Mouse (Mus musculus) bone marrow, adult 2 months (tissue): ENCODE data around the gene Ncapg2. TPM values are rescaled to one million over a fixed set of nuclear protein-coding genes. Genes with fewer than 3 reads are reported as not detected.

ENCODE experiments used
- H3K27ac ChIP-seq: fragments of 200-500 bp; 2 replicates; pipeline ENCODE4 v1.5.1; 2012; ENCODE audit warnings: low read depth, mild to moderate bottlenecking, control low read depth, inconsistent platforms, low read length; ENCODE audit not compliant: control insufficient read depth, poor library complexity, insufficient read depth
- H3K4me1 ChIP-seq: fragments of 200-500 bp; 2 replicates; pipeline ENCODE4 v1.6.1; 2011; ENCODE audit warnings: low read length; ENCODE audit not compliant: control insufficient read depth, insufficient read depth
- H3K4me3 ChIP-seq: fragments of 200-500 bp; replicated peaks from 2 replicates; pipeline ENCODE3; 2011; ENCODE audit warnings: mild to moderate bottlenecking, low read depth, low read length, control low read depth; ENCODE audit not compliant: control insufficient read depth
- CTCF ChIP-seq: fragments of 200-500 bp; IDR thresholded peaks from 2 replicates; pipeline ENCODE4 v1.5.1; 2011; ENCODE audit warnings: low read length, control low read depth; ENCODE audit not compliant: control insufficient read depth, insufficient read depth
- POLR2A ChIP-seq: fragments of 200-500 bp; IDR thresholded peaks from 2 replicates; pipeline ENCODE4 v1.6.1; 2011; ENCODE audit warnings: low read depth, mild to moderate bottlenecking, control low read depth, low read length, borderline replicate concordance; ENCODE audit not compliant: control insufficient read depth
- WGBS: fragments of 180-500 bp; shearing (Covaris S2); methylation state at CpG from one replicate; pipeline ENCODE4 v1.1.7; 2018; 5-methylcytosine and 5-hydroxymethylcytosine counted together
- polyA plus RNA-seq: library from polyadenylated mRNA; stranded (reverse); fragments of >200 nt; gene quantifications from 2 replicates; pipeline ENCODE4 v1.2.4, GENCODE M21; 2011; ENCODE audit warnings: low replicate concordance; ENCODE audit not compliant: missing spikeins, insufficient read depth, insufficient read length

The Ncapg2 gene
- 46.8 and 57.5 TPM in 2 replicates for polyA plus RNA-seq

GRCm38 (mm10) chr12:116405045-116405835 lies at the start of gene Ncapg2:
Gene Ncapg2 (plus strand): TSS chr12:116405402.
- Histone ChIP-seq H3K4me3 (peak within 1 kb of the TSS; percentile 92), H3K27ac (peak within 1 kb of the TSS; percentile 68), H3K4me1 (no peaks in the 10 kb centered on the region; the same call in 1 of the 2 replicates)
- under 1% methylated on average over 72 of the region's 72 CpGs for WGBS
- TF ChIP-seq CTCF = no peak
- TF ChIP-seq POLR2A = peak; percentile 59; the same call in 1 of the 2 replicates

- Histone ChIP-seq H3K4me1 (no peaks in the 10 kb centered on the region), H3K27ac (no peak overlapping the region), H3K4me3 (no peak overlapping the region)
- no peak for TF ChIP-seq CTCF
- no peak for TF ChIP-seq POLR2A
These were observed 43.1 kb upstream of the Ncapg2 start for GRCm38 (mm10) chr12:116362091-116362490.

DNA sequence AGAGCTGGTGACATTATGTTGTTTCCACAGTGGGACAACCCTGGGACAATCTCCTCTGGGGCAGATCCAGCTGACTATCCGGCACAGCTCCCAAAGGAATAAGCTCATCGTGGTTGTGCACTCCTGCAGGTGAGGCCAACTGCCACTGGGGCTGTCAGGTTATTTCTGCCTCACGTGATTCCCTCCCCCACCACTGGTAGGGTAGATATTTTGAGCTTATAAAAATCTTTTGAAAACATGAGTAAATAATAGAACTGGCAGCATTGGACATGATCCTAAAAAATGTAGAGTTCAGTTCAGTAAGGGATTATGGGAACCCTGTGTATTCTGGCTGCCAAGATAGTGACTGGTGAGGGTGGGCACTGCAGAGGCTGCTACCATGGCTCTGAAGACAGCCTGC lies 38.3 kb upstream of the Ncapg2 start:
- no peaks in the 10 kb centered on the region for H3K4me1 ChIP-seq
- 87% methylated on average over 3 of the region's 3 CpGs for WGBS
- H3K27ac ChIP-seq = no peak overlapping the region
- H3K4me3 ChIP-seq = no peak overlapping the region
- TF ChIP-seq POLR2A = no peak
- TF ChIP-seq CTCF = no peak

DNA sequence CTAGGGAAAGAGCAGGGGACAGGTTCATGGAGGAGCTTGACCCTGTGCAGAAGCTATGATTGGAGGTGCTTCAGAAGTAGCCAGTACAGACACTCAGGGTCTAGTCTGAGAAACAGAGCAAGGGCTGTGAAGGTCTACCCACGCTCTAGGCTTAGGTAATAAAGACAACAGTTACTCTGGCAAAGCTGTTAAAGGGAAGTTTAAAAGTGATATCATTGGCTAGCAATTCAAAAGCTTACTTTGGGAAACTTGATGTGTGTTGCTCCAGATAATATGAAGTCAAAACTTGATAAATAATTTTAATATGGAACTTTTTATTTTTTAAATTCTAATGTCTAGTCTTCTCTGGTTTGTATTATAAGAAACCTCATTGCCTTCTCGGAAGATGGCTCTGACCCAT lies 37.9 kb upstream of the Ncapg2 start:
- WGBS = 84% methylated on average over 2 of the region's 2 CpGs
- TF ChIP-seq POLR2A (no peak), CTCF (no peak)
- Histone ChIP-seq H3K27ac (no peak overlapping the region), H3K4me3 (no peak overlapping the region), H3K4me1 (no peaks in the 10 kb centered on the region)

GRCm38 (mm10) chr12:116368857-116369256 lies 36.3 kb upstream of the Ncapg2 start:
- WGBS = 74% methylated on average over 2 of the region's 2 CpGs
- Histone ChIP-seq H3K4me1 (no peaks in the 10 kb centered on the region), H3K27ac (no peak overlapping the region), H3K4me3 (no peak overlapping the region)
- TF ChIP-seq CTCF (no peak), POLR2A (no peak)

DNA sequence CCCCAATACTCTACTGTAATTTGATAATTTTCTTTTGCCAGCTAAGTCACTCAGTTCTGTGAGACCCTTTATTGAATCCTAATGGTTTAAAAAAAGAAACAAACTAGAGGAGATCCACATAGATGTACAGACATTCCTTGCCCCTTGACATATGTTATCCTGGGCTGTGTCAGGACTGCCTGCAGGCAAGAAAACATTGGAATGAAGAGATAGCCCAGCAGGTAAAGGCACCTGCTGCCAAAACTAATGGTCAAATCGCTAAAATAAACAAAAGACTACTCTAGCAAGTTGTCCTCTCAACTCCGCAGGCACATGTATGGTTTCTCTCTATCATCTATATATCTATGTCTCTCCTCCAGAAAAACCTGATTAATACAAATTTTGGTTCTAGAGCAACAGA lies 22.1 kb upstream of the Ncapg2 start:
- Histone ChIP-seq H3K4me1 (no peaks in the 10 kb centered on the region), H3K4me3 (no peak overlapping the region), H3K27ac (no peak overlapping the region)
- WGBS = 84% methylated on average over 2 of the region's 2 CpGs
- no peak for TF ChIP-seq POLR2A
- no peak for TF ChIP-seq CTCF

GRCm38 (mm10) chr12:116383995-116384394 lies 21.2 kb upstream of the Ncapg2 start:
- TF ChIP-seq POLR2A = no peak
- no peak for TF ChIP-seq CTCF
- no peak overlapping the region for H3K4me3 ChIP-seq
- no peak overlapping the region for H3K27ac ChIP-seq
- no peaks in the 10 kb centered on the region for H3K4me1 ChIP-seq

GRCm38 (mm10) chr12:116386802-116387201 lies 18.4 kb upstream of the Ncapg2 start:
- no peaks in the 10 kb centered on the region for H3K4me1 ChIP-seq
- no peak overlapping the region for H3K27ac ChIP-seq
- WGBS = 82% methylated on average over 1 of the region's 1 CpGs
- no peak for TF ChIP-seq CTCF
- TF ChIP-seq POLR2A = no peak
- no peak overlapping the region for H3K4me3 ChIP-seq
